Mouse (Mus musculus) inflammation-experienced regulatory T-cells, adult 16 weeks (primary cell): ENCODE results near the gene Pla2g3. TPM values are rescaled to one million over a fixed set of nuclear protein-coding genes. Genes with fewer than 3 reads are reported as not detected.

Experiments used
- polyA plus RNA-seq: library from polyadenylated mRNA; unstranded; fragments of 100-300 nt; shearing (Covaris generic); gene quantifications from one replicate; pipeline ENCODE4 v1.2.1, GENCODE M21; 2017

The Pla2g3 gene
- 0.26 TPM for polyA plus RNA-seq

GRCm38 (mm10) chr11:3487952-3488570, at the start of gene Pla2g3:
Pla2g3 (plus strand) TSS chr11:3488284.

GRCm38 (mm10) chr11:3452167-3452639, 35.9 kb upstream of the Pla2g3 start, which contains the start of gene Rnf185:
Rnf185 (minus strand) TSS chr11:3452363.

GRCm38 (mm10) chr11:3514529-3515054, 26.5 kb downstream of the Pla2g3 start, which contains the start of gene Selenom:
Selenom (plus strand) TSS chr11:3514684.

GRCm38 (mm10) chr11:3540451-3541085, 52.5 kb downstream of the Pla2g3 start, which contains the start of gene Smtn:
Smtn (minus strand) TSS chr11:3540612.

Other genes starting within 250 kb of the Pla2g3 start
- gene Drg1, start 221.9 kb upstream of the Pla2g3 start, polyA plus RNA-seq: 194 TPM
- 18.0 TPM for gene Patz1, start 199.4 kb upstream of the Pla2g3 start, polyA plus RNA-seq
- gene Pik3ip1, start 157.9 kb upstream of the Pla2g3 start, polyA plus RNA-seq: 121 TPM
- gene Limk2, start 79.1 kb upstream of the Pla2g3 start, polyA plus RNA-seq: 116 TPM
- 34.0 TPM for gene Rnf185, start 35.9 kb upstream of the Pla2g3 start, polyA plus RNA-seq
- not detected for gene Inpp5j, start 16.5 kb downstream of the Pla2g3 start, polyA plus RNA-seq
- gene Selenom, start 26.4 kb downstream of the Pla2g3 start, polyA plus RNA-seq: 6.0 TPM
- 2.7 TPM for gene Smtn, start 52.3 kb downstream of the Pla2g3 start, polyA plus RNA-seq
- 11.8 TPM for gene Morc2a, start 160.9 kb downstream of the Pla2g3 start, polyA plus RNA-seq